Mouse (Mus musculus) stomach, embryonic 14.5 days (tissue): ENCODE results near the gene Cfap221. TPM values are rescaled to one million over a fixed set of nuclear protein-coding genes. Genes with fewer than 3 reads are reported as not detected.
A peak's percentile ranks its signal among the peaks of the same experiment; 100 is the strongest.

Source experiments
- ATAC-seq: fragments of 200-750 bp; cut with Nextera tagmentation; 2 replicates; pipeline ENCODE4 v1.8.0; 2017; ENCODE audit warnings: low read depth, moderate TSS enrichment; ENCODE audit not compliant: insufficient number of reproducible peaks, insufficient read depth, low FRiP score
- H3K27ac ChIP-seq: fragments of 300-500 bp; sonication (generic); 2 replicates; pipeline ENCODE4 v1.5.1; 2014; ENCODE audit warnings: mild to moderate bottlenecking, low read length, moderate library complexity, mixed read lengths
- H3K27me3 ChIP-seq: fragments of 300-500 bp; sonication (generic); 2 replicates; pipeline ENCODE4 v1.6.1; 2014; ENCODE audit warnings: low read length, control low read depth, mixed read lengths; ENCODE audit not compliant: control insufficient read depth, insufficient read depth
- H3K36me3 ChIP-seq: fragments of 300-500 bp; sonication (generic); 2 replicates; pipeline ENCODE4 v1.6.1; 2014; ENCODE audit warnings: mild to moderate bottlenecking, control low read depth, low read length, moderate library complexity, mixed read lengths; ENCODE audit not compliant: control insufficient read depth, insufficient read depth
- H3K4me1 ChIP-seq: fragments of 300-500 bp; sonication (generic); 2 replicates; pipeline ENCODE4 v1.6.1; 2014; ENCODE audit warnings: low read length, control low read depth, mixed read lengths; ENCODE audit not compliant: control insufficient read depth, insufficient read depth
- H3K4me2 ChIP-seq: fragments of 300-500 bp; sonication (generic); replicated peaks from 2 replicates; pipeline ENCODE4 v1.6.1; 2014; ENCODE audit warnings: low read depth, low read length, control low read depth
- H3K4me3 ChIP-seq: fragments of 300-500 bp; sonication (generic); 2 replicates; pipeline ENCODE4 v1.5.1; 2014; ENCODE audit warnings: low read depth, low read length, control low read depth
- H3K9ac ChIP-seq: fragments of 300-500 bp; sonication (generic); replicated peaks from 2 replicates; pipeline ENCODE4 v1.6.1; 2014; ENCODE audit warnings: low read depth, mild to moderate bottlenecking, control low read depth, low read length, moderate library complexity, mixed read lengths
- H3K9me3 ChIP-seq: fragments of 300-500 bp; sonication (generic); 2 replicates; pipeline ENCODE4 v1.6.1; 2016; ENCODE audit warnings: low read depth, low read length, control low read depth; ENCODE audit not compliant: control insufficient read depth
- WGBS: fragments of 180-500 bp; shearing (Covaris S2); extraction: QIAGEN DNeasy Blood & Tissue Kit; methylation state at CpG from one replicate; pipeline ENCODE4 v1.1.7; 2014; 5-methylcytosine and 5-hydroxymethylcytosine counted together
- polyA plus RNA-seq: library from polyadenylated mRNA; unstranded; fragments of >200 nt; fragmentation: Nextera tagmentation; extraction: Ambion mirVana; gene quantifications from 2 replicates; pipeline ENCODE4 v1.2.1, GENCODE M21; 2014

Gene Cfap221
- polyA plus RNA-seq, 1 experiment from 2014 or later: not detected

- H3K4me3 ChIP-seq: no peak overlapping the region
- H3K4me2 ChIP-seq: no peak overlapping the region
- ATAC-seq: no peak
- no peaks in the 10 kb centered on the region for H3K36me3 ChIP-seq
- WGBS: 61% methylated on average over 8 of the region's 8 CpGs
- no peak overlapping the region for H3K9ac ChIP-seq
- no peaks in the 10 kb centered on the region for H3K9me3 ChIP-seq
- no peaks in the 10 kb centered on the region for H3K27me3 ChIP-seq
- no peaks in the 10 kb centered on the region for H3K4me1 ChIP-seq
- no peak overlapping the region for H3K27ac ChIP-seq
Observed at GRCm38 (mm10) chr1:119902551-119903230, 94.3 kb downstream of the Cfap221 start.

DNA sequence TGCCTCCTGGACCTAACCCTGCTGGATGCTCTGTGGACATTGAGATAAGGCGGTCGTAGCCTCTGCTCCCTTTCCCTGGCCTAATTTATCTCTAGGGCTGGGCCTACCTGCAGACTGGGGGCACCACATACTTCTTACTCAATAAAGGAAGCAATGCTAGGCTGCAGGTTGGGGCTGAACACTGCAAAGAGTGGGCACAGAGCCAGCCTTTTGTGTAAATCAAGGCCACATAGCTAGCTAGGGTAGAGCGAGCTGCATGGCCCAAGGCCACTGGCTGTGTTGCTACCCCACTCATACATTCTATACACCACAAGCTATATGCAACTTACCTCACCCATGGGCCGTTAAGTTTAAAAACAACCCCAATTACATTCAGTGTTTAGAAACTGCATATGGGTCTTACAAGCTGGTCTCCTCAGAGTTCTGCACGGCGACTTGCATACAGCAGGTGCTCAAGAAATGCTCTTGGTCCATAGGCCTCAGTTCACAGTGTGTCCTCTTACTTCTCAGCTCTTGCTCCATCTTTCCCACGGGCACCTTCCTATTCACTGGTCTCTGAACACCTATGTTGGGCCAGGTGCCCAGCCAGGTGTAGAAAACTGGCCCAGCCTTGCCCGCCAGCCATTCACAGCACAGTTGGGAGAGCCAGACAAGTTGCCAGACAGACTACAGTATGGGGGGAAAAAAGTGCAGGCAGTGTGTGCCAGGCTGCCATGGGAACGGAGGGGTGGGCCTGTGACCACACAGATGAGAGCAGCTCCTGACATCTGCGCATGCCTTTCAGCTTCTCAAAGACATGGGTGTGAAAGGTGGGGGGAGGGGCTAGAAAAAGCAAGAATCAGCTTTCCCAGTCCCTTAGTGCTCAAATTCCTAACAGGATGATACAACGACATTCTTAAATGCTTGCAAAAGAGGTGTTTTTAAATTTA is 97.6 kb downstream of the Cfap221 start:
- Histone ChIP-seq H3K9me3 (no peaks in the 10 kb centered on the region), H3K27ac (no peak overlapping the region), H3K27me3 (no peaks in the 10 kb centered on the region), H3K4me2 (no peak overlapping the region), H3K9ac (no peak overlapping the region), H3K4me1 (no peaks in the 10 kb centered on the region), H3K4me3 (no peak overlapping the region), H3K36me3 (no peaks in the 10 kb centered on the region)
- peak; percentile 42; the same call in 1 of the 2 replicates for ATAC-seq
- 72% methylated on average over 11 of the region's 11 CpGs for WGBS

DNA sequence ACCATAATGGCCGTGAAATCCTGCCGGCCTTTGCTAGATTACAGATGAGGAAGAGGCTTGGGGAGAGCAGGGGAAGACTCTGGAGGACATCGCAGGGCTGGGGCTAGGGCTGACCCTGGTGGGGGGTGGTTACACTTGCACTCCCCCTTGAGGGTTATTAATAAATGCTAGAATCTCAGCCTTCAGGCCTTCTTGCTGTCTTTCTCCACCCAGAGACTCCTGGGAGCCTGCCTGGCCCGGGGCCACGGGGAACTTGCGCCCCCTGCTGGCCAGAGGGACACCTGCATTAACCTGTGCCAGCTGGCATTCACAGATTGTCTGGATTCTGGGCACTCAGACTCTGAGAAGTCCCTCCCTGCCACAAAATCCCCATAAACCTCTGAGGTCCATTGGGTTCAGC is 102.1 kb downstream of the Cfap221 start:
- H3K4me2 ChIP-seq: no peak overlapping the region
- ATAC-seq: 0 out of 2 replicates have a peak, but pooled peaks have one; percentile 59
- WGBS: 30% methylated on average over 6 of the region's 6 CpGs

DNA sequence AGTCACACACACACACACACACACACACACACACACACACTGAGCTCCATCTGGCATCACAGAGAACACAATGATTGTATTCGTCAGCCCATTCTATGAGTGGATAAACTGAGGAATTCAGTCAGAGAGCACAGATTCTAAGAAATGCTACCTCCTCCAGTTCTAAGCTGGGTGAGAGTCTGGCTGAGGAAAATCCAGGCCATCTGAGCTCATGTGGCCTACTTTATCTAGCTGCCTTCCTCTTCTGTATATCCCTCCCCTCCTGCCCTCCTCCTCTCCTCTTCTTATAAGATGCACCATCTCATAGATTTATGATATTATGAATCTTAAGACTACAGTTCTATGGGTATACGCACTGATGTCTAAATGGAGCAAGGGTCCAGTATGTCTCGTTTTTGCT is 103.4 kb downstream of the Cfap221 start:
- no peak for ATAC-seq
- Histone ChIP-seq H3K9ac (no peak overlapping the region), H3K27me3 (no peaks in the 10 kb centered on the region), H3K36me3 (no peaks in the 10 kb centered on the region), H3K4me3 (no peak overlapping the region), H3K9me3 (no peaks in the 10 kb centered on the region), H3K4me2 (no peak overlapping the region), H3K27ac (no peak overlapping the region), H3K4me1 (no peaks in the 10 kb centered on the region)
- WGBS: 87% methylated on average over 3 of the region's 3 CpGs

More for the DNA sequence above, 102.1 kb downstream of the Cfap221 start:
- no peak overlapping the region for H3K4me3 ChIP-seq
- H3K27ac ChIP-seq: no peak overlapping the region
- H3K36me3 ChIP-seq: no peaks in the 10 kb centered on the region
- H3K9me3 ChIP-seq: no peaks in the 10 kb centered on the region
- H3K27me3 ChIP-seq: no peaks in the 10 kb centered on the region
- no peaks in the 10 kb centered on the region for H3K4me1 ChIP-seq
- H3K9ac ChIP-seq: no peak overlapping the region

GRCm38 (mm10) chr1:119892933-119893332 is 104.1 kb downstream of the Cfap221 start:
- no peak for ATAC-seq
- no peaks in the 10 kb centered on the region for H3K9me3 ChIP-seq
- WGBS: 67% methylated on average over 6 of the region's 6 CpGs
- no peaks in the 10 kb centered on the region for H3K4me1 ChIP-seq
- no peak overlapping the region for H3K27ac ChIP-seq
- H3K27me3 ChIP-seq: no peaks in the 10 kb centered on the region
- H3K4me3 ChIP-seq: no peak overlapping the region
- H3K9ac ChIP-seq: no peak overlapping the region
- no peak overlapping the region for H3K4me2 ChIP-seq
- no peaks in the 10 kb centered on the region for H3K36me3 ChIP-seq

- H3K27me3 ChIP-seq: no peaks in the 10 kb centered on the region
- H3K4me2 ChIP-seq: no peak overlapping the region
- H3K4me3 ChIP-seq: no peak overlapping the region
- no peaks in the 10 kb centered on the region for H3K36me3 ChIP-seq
- no peak overlapping the region for H3K27ac ChIP-seq
- H3K9me3 ChIP-seq: no peaks in the 10 kb centered on the region
- 63% methylated on average over 4 of the region's 4 CpGs for WGBS
- no peak for ATAC-seq
- H3K4me1 ChIP-seq: no peaks in the 10 kb centered on the region
- H3K9ac ChIP-seq: no peak overlapping the region
Observed at GRCm38 (mm10) chr1:119891865-119892264, 105.2 kb downstream of the Cfap221 start.

GRCm38 (mm10) chr1:119891149-119891548 is 105.9 kb downstream of the Cfap221 start:
- no peak for ATAC-seq
- no peak overlapping the region for H3K4me3 ChIP-seq
- WGBS: 86% methylated on average over 9 of the region's 9 CpGs

DNA sequence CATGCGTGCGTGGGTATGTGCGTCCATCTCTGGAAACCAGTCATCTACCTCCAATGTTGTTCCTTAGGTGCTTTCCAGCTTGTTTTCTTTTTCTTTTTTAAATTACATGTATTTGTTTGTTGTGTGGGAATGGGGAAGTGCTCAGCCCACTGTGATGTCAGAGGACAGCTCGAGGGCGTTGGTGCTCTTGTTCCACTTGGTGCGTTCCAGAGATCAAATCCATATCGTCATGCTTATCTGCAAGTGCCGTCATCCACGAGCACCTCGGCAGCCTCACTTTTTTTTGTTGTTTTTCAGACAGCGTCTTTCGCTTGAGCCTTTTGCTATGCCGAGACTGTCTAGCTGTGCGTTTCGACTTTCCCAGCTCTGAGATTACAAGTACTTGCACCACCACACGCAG is 107.7 kb downstream of the Cfap221 start:
- no peaks in the 10 kb centered on the region for H3K27me3 ChIP-seq
- H3K4me3 ChIP-seq: no peak overlapping the region
- no peak for ATAC-seq
- H3K4me2 ChIP-seq: no peak overlapping the region
- H3K9me3 ChIP-seq: no peaks in the 10 kb centered on the region
- H3K9ac ChIP-seq: no peak overlapping the region
- H3K27ac ChIP-seq: no peak overlapping the region
- no peaks in the 10 kb centered on the region for H3K4me1 ChIP-seq
- WGBS: 79% methylated on average over 16 of the region's 16 CpGs
- H3K36me3 ChIP-seq: no peaks in the 10 kb centered on the region

More at GRCm38 (mm10) chr1:119891149-119891548, 105.9 kb downstream of the Cfap221 start:
- Histone ChIP-seq H3K9ac (no peak overlapping the region), H3K27ac (no peak overlapping the region), H3K9me3 (no peaks in the 10 kb centered on the region), H3K4me1 (no peaks in the 10 kb centered on the region), H3K27me3 (no peaks in the 10 kb centered on the region), H3K4me2 (no peak overlapping the region), H3K36me3 (no peaks in the 10 kb centered on the region)
